Comparison of ENCODE assay signal across 8 mouse cellular contexts in the genomic region with DNA sequence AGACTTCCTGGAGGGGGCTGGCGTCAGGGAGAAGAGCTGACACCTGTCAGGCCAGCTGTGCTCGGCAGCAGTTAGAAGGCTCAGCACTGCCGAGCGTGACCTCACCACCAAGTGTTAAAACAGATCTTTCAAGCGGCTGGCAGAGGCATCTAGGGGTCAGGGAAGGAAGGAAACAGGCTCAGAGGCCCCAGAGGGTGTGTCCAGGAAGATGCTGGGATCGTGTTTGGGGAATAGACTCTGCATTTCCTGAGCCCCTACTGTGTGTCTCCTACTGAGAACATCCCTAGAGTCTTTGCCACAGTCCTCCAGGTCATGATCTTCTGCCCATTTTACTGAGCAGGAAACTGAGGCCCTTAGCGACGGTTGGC. TPM values are rescaled to one million over a fixed set of nuclear protein-coding genes. Genes with fewer than 3 reads are reported as not detected.
DNase-seq lines count a peak whose midpoint lies in the region; ATAC-seq and TF ChIP-seq lines count a peak whose summit lies in the region.

No protein-coding gene starts in this region.

- TF ChIP-seq POLR2A in spleen, adult 2 months (IDR thresholded peaks at IDR 0.05; ENCODE audit: low read depth, low read length) = no peak

- no peak for TF ChIP-seq CTCF in midbrain, postnatal 0 days (IDR thresholded peaks at IDR 0.05)
- TF ChIP-seq CTCF in spleen, adult 2 months (IDR thresholded peaks at IDR 0.05; ENCODE audit: extremely low read depth, insufficient read depth, insufficient read length, insufficient replicate concordance) = no peak

- peaks cover 31% of the 10 kb centered on the region for H3K4me1 ChIP-seq in midbrain, embryonic 11.5 days (ENCODE audit: control insufficient read depth, insufficient read depth, low read length)
- H3K4me1 ChIP-seq in midbrain, postnatal 0 days (ENCODE audit: insufficient read depth, low read length) = no peaks in the 10 kb centered on the region; the same call in 1 of the 2 replicates
- peaks cover 60% of the 10 kb centered on the region; the same call in 1 of the 2 replicates for H3K4me1 ChIP-seq in spleen, adult 2 months (ENCODE audit: control insufficient read depth, insufficient read depth, insufficient read length)

- H3K36me3 ChIP-seq in midbrain, embryonic 11.5 days (ENCODE audit: control insufficient read depth, insufficient read depth, low read length) = no peaks in the 10 kb centered on the region
- H3K36me3 ChIP-seq in midbrain, postnatal 0 days (ENCODE audit: insufficient read depth, low read length) = no peaks in the 10 kb centered on the region
- H3K36me3 ChIP-seq in spleen, adult 2 months (ENCODE audit: control insufficient read depth, insufficient read depth, low read length) = no peaks in the 10 kb centered on the region

- no peak overlapping the region for H3K9ac ChIP-seq in midbrain, embryonic 11.5 days (ENCODE audit: low read length)
- no peak overlapping the region for H3K9ac ChIP-seq in midbrain, postnatal 0 days (replicated peaks; ENCODE audit: low read length, poor library complexity, severe bottlenecking)

- H3K27ac ChIP-seq in midbrain, embryonic 11.5 days (ENCODE audit: low read depth, low read length) = 0 out of 2 replicates have a peak overlapping the region, but pooled peaks have one; percentile 27
- no peak overlapping the region for H3K27ac ChIP-seq in midbrain, postnatal 0 days (ENCODE audit: low read depth, low read length)
- peak overlapping the region; percentile 96 for H3K27ac ChIP-seq in spleen, adult 2 months (ENCODE audit: insufficient read depth, low read length)

- WGBS in midbrain, embryonic 11.5 days = 46% methylated on average over 8 of the region's 8 CpGs
- WGBS in midbrain, postnatal 0 days = 41% methylated on average over 8 of the region's 8 CpGs
- 5% methylated on average over 8 of the region's 8 CpGs for WGBS in spleen, adult 2 months

- H3K4me2 ChIP-seq in midbrain, embryonic 11.5 days = no peak overlapping the region; the same call in 1 of the 2 replicates
- no peak overlapping the region for H3K4me2 ChIP-seq in midbrain, postnatal 0 days (ENCODE audit: low read depth, low read length, poor library complexity, severe bottlenecking)

- no peak overlapping the region for H3K4me3 ChIP-seq in midbrain, embryonic 11.5 days (ENCODE audit: low read depth, low read length)
- no peak overlapping the region for H3K4me3 ChIP-seq in midbrain, postnatal 0 days (ENCODE audit: low read depth, low read length)
- no peak overlapping the region for H3K4me3 ChIP-seq in spleen, adult 2 months (ENCODE audit: extremely low read depth, insufficient read depth, insufficient read length)

- no peaks in the 10 kb centered on the region for H3K27me3 ChIP-seq in midbrain, embryonic 11.5 days (ENCODE audit: control insufficient read depth, insufficient read depth, low read length)
- no peaks in the 10 kb centered on the region for H3K27me3 ChIP-seq in midbrain, postnatal 0 days (ENCODE audit: insufficient read depth, low read length)
- H3K27me3 ChIP-seq in spleen, adult 2 months (ENCODE audit: control insufficient read depth, insufficient read depth, low read length) = no peaks in the 10 kb centered on the region

- no peak for DNase-seq in midbrain, embryonic 11.5 days (ENCODE audit: low spot score, missing footprints)
- no peak for DNase-seq in midbrain, postnatal 0 days (ENCODE audit: low spot score)
- peak; percentile 98 for DNase-seq in heart, adult 11 months
- peak; percentile 59 for DNase-seq in kidney, postnatal 14 days
- peak in 1 of 2 experiments; percentile 58 for DNase-seq in spleen, adult 2 months (ENCODE audit: low read depth in 1 of 2, low spot score in 2 of 2)
- DNase-seq in right cerebral cortex, postnatal 36 days (ENCODE audit: low spot score in 2 of 2) = no peak
- no peak for DNase-seq in cerebellum, adult 8-10 months
- no peak for DNase-seq in cerebellum, postnatal 25 days

- no peak for ATAC-seq in midbrain, embryonic 11.5 days (ENCODE audit: low FRiP score)
- ATAC-seq in midbrain, postnatal 0 days (ENCODE audit: low FRiP score) = no peak

- no peaks in the 10 kb centered on the region for H3K9me3 ChIP-seq in midbrain, embryonic 11.5 days (ENCODE audit: control insufficient read depth, low read length)
- no peaks in the 10 kb centered on the region for H3K9me3 ChIP-seq in midbrain, postnatal 0 days (ENCODE audit: low read length)

RNA-seq across cellular contexts. Expression of gene E2f2, which starts 5.0 kb away (rescaled TPM):
- polyA plus RNA-seq in midbrain, embryonic 11.5 days (2014; fragmentation: Nextera tagmentation; extraction: Ambion mirVana) = 6.8 and 8.0 TPM in 2 replicates
- total RNA-seq in midbrain, postnatal 0 days (2014; rRNA removed) = 1.1 and 2.0 TPM in 2 replicates
- polyA plus RNA-seq in midbrain, postnatal 0 days (2015; fragmentation: Nextera tagmentation; extraction: Ambion mirVana) = 0.46 and 0.50 TPM in 2 replicates
- polyA plus RNA-seq in spleen, adult 2 months (2012; rRNA removed) = 32.1 and 33.5 TPM in 2 replicates

RNA-seq across cellular contexts. Expression of gene Asap3, which starts 28.9 kb away (rescaled TPM):
- 2.8 and 3.2 TPM in 2 replicates for polyA plus RNA-seq in midbrain, embryonic 11.5 days (2014; fragmentation: Nextera tagmentation; extraction: Ambion mirVana)
- total RNA-seq in midbrain, postnatal 0 days (2014; rRNA removed) = 5.9 and 7.6 TPM in 2 replicates
- 3.7 and 4.1 TPM in 2 replicates for polyA plus RNA-seq in midbrain, postnatal 0 days (2015; fragmentation: Nextera tagmentation; extraction: Ambion mirVana)
- 1.9 and 2.5 TPM in 2 replicates for polyA plus RNA-seq in spleen, adult 2 months (2012; rRNA removed)

RNA-seq across cellular contexts. Expression of gene Id3, which starts 33.9 kb away (rescaled TPM):
- 500 and 543 TPM in 2 replicates for polyA plus RNA-seq in midbrain, embryonic 11.5 days (2014; fragmentation: Nextera tagmentation; extraction: Ambion mirVana)
- total RNA-seq in midbrain, postnatal 0 days (2014; rRNA removed) = 121 and 208 TPM in 2 replicates
- 148 and 156 TPM in 2 replicates for polyA plus RNA-seq in midbrain, postnatal 0 days (2015; fragmentation: Nextera tagmentation; extraction: Ambion mirVana)
- polyA plus RNA-seq in spleen, adult 2 months (2012; rRNA removed) = 138 and 195 TPM in 2 replicates

Comparison
In these comparisons a context has a peak if more than half of its experiments do, and no peak if none do; other contexts are left out.
1. DNase-seq: peak in heart, adult 11 months (single experiment) and kidney, postnatal 14 days (single experiment); none in midbrain, embryonic 11.5 days (single experiment), midbrain, postnatal 0 days (single experiment), right cerebral cortex, postnatal 36 days (0 of 2), cerebellum, adult 8-10 months (single experiment) and cerebellum, postnatal 25 days (0 of 2).